Mouse (Mus musculus): ENCODE data around the gene Cxcl13.

- TF ChIP-seq CTCF (IDR thresholded peaks at IDR 0.05; ENCODE audit: low read depth) (no peak), EP300 (optimal IDR thresholded peaks at IDR 0.05) (no peak)
These were observed 40.5 kb downstream of the Cxcl13 start for GRCm38 (mm10) chr5:95997276-95997675.
